Mouse (Mus musculus): ENCODE data around the gene Lgals2. TPM values are rescaled to one million over a fixed set of nuclear protein-coding genes. Genes with fewer than 3 reads are reported as not detected.
A peak's percentile ranks its signal among the peaks of the same experiment; 100 is the strongest.

The Lgals2 gene
- polyA plus RNA-seq, 1 experiment: 1.3 TPM

- TF ChIP-seq MYOG (IDR thresholded peaks at IDR 0.05; ENCODE audit: control insufficient read depth, extremely low read depth, insufficient read length) (no peak), MAX (IDR thresholded peaks at IDR 0.05) (no peak), MYOD1 (IDR thresholded peaks at IDR 0.05; ENCODE audit: control insufficient read depth, insufficient read length, low read depth) (no peak), FOSL1 (IDR thresholded peaks at IDR 0.05; ENCODE audit: insufficient read depth, low read length, poor library complexity, severe bottlenecking) (no peak), CEBPB (IDR thresholded peaks at IDR 0.05; ENCODE audit: low read depth) (no peak), USF1 (IDR thresholded peaks at IDR 0.05; ENCODE audit: low read depth) (no peak), CTCF (IDR thresholded peaks at IDR 0.05; ENCODE audit: control insufficient read depth, insufficient read depth, insufficient read length) (no peak)
- no peaks in the 10 kb centered on the region for H3K27me3 ChIP-seq (ENCODE audit: control insufficient read depth, insufficient read depth, insufficient read length)
- H3K4me3 ChIP-seq (ENCODE audit: insufficient read depth, poor library complexity, severe bottlenecking): no peak overlapping the region
- H3ac ChIP-seq (ENCODE audit: control insufficient read depth, insufficient read length, low read depth): no peak overlapping the region
- no peaks in the 10 kb centered on the region for H3K79me3 ChIP-seq (ENCODE audit: low read depth)
- H3K79me2 ChIP-seq (ENCODE audit: control insufficient read depth, insufficient read depth): no peaks in the 10 kb centered on the region
- H3K36me3 ChIP-seq (ENCODE audit: control insufficient read depth, insufficient read depth): no peaks in the 10 kb centered on the region
These were observed 25.7 kb downstream of the Lgals2 start for GRCm38 (mm10) chr15:78829636-78830035.

DNA sequence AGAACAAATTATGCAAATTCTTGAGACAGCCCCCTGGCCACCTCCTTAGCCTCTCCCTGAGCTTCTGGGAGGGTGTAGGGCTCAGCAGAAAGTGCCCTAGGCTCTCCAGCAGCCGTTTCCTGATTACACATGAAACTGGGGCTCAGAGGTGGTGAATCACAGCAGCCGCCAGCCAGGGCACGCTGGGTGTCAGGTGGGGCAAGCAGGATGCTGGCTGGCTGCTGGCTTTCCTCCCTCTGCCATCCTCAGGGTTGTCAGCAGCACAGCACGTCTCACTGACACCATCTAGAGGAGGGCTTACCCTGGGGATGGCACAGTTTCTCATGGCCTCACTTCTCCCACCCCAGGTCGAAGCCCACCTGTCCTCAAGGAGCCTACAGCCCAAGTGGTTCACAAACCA lies 27.0 kb downstream of the Lgals2 start:
- H3K27me3 ChIP-seq (ENCODE audit: control insufficient read depth, insufficient read depth, insufficient read length): no peaks in the 10 kb centered on the region
- no peak overlapping the region for H3K4me3 ChIP-seq (ENCODE audit: insufficient read depth, poor library complexity, severe bottlenecking)
- H3K36me3 ChIP-seq (ENCODE audit: control insufficient read depth, insufficient read depth): no peaks in the 10 kb centered on the region
- H3K79me3 ChIP-seq (ENCODE audit: low read depth): no peaks in the 10 kb centered on the region
- no peaks in the 10 kb centered on the region for H3K79me2 ChIP-seq (ENCODE audit: control insufficient read depth, insufficient read depth)
- no peak overlapping the region for H3ac ChIP-seq (ENCODE audit: control insufficient read depth, insufficient read length, low read depth)
- TF ChIP-seq CEBPB (IDR thresholded peaks at IDR 0.05; ENCODE audit: low read depth) (no peak), MYOD1 (IDR thresholded peaks at IDR 0.05; ENCODE audit: control insufficient read depth, insufficient read length, low read depth) (no peak), FOSL1 (IDR thresholded peaks at IDR 0.05; ENCODE audit: insufficient read depth, low read length, poor library complexity, severe bottlenecking) (no peak), MYOG (IDR thresholded peaks at IDR 0.05; ENCODE audit: control insufficient read depth, extremely low read depth, insufficient read length) (no peak), CTCF (IDR thresholded peaks at IDR 0.05; ENCODE audit: control insufficient read depth, insufficient read depth, insufficient read length) (peak; percentile 20), USF1 (IDR thresholded peaks at IDR 0.05; ENCODE audit: low read depth) (no peak), MAX (IDR thresholded peaks at IDR 0.05) (peak; percentile 81)

GRCm38 (mm10) chr15:78826213-78827204 lies 28.8 kb downstream of the Lgals2 start:
- no peaks in the 10 kb centered on the region for H3K27me3 ChIP-seq (ENCODE audit: control insufficient read depth, insufficient read depth, insufficient read length)
- no peaks in the 10 kb centered on the region for H3K79me2 ChIP-seq (ENCODE audit: control insufficient read depth, insufficient read depth)
- no peaks in the 10 kb centered on the region for H3K36me3 ChIP-seq (ENCODE audit: control insufficient read depth, insufficient read depth)
- TF ChIP-seq USF1 (IDR thresholded peaks at IDR 0.05; ENCODE audit: low read depth) (no peak), MAX (IDR thresholded peaks at IDR 0.05) (peak; percentile 89), MYOD1 (IDR thresholded peaks at IDR 0.05; ENCODE audit: control insufficient read depth, insufficient read length, low read depth) (no peak), FOSL1 (IDR thresholded peaks at IDR 0.05; ENCODE audit: insufficient read depth, low read length, poor library complexity, severe bottlenecking) (no peak), CTCF (IDR thresholded peaks at IDR 0.05; ENCODE audit: control insufficient read depth, insufficient read depth, insufficient read length) (peak; percentile 89)
- no peaks in the 10 kb centered on the region for H3K79me3 ChIP-seq (ENCODE audit: low read depth)
- H3K4me3 ChIP-seq (ENCODE audit: insufficient read depth, poor library complexity, severe bottlenecking): no peak overlapping the region
- no peak overlapping the region for H3ac ChIP-seq (ENCODE audit: control insufficient read depth, insufficient read length, low read depth)

DNA sequence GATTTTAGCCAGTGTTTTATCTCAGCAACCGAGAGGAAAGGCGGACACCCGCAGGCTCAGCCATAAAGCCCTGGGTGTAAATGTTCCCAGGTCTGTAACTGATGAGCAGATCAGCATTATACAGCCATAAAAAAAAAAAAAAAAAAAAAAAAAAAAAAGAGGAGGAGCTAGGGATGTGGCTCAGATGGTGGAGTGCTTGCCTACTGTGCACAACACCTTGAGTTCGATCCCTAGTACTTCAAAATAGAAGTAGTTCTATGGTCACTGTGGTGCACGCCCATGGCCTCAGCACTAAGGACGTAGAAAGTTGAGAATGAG lies 39.3 kb downstream of the Lgals2 start:
- TF ChIP-seq USF1 (IDR thresholded peaks at IDR 0.05; ENCODE audit: low read depth): no peak
- TF ChIP-seq CTCF (IDR thresholded peaks at IDR 0.05; ENCODE audit: control insufficient read depth, insufficient read depth, insufficient read length): no peak
- no peak for TF ChIP-seq MYOG (IDR thresholded peaks at IDR 0.05; ENCODE audit: control insufficient read depth, extremely low read depth, insufficient read length)
- no peak for TF ChIP-seq MAX (IDR thresholded peaks at IDR 0.05)
- TF ChIP-seq FOSL1 (IDR thresholded peaks at IDR 0.05; ENCODE audit: insufficient read depth, low read length, poor library complexity, severe bottlenecking): no peak
- no peak for TF ChIP-seq MYOD1 (IDR thresholded peaks at IDR 0.05; ENCODE audit: control insufficient read depth, insufficient read length, low read depth)
- no peak for TF ChIP-seq CEBPB (IDR thresholded peaks at IDR 0.05; ENCODE audit: low read depth)
- Histone ChIP-seq H3K36me3 (ENCODE audit: control insufficient read depth, insufficient read depth) (no peaks in the 10 kb centered on the region), H3ac (ENCODE audit: control insufficient read depth, insufficient read length, low read depth) (no peak overlapping the region), H3K79me2 (ENCODE audit: control insufficient read depth, insufficient read depth) (no peaks in the 10 kb centered on the region), H3K27me3 (ENCODE audit: control insufficient read depth, insufficient read depth, insufficient read length) (no peaks in the 10 kb centered on the region), H3K4me3 (ENCODE audit: insufficient read depth, poor library complexity, severe bottlenecking) (no peak overlapping the region), H3K79me3 (ENCODE audit: low read depth) (no peaks in the 10 kb centered on the region)

DNA sequence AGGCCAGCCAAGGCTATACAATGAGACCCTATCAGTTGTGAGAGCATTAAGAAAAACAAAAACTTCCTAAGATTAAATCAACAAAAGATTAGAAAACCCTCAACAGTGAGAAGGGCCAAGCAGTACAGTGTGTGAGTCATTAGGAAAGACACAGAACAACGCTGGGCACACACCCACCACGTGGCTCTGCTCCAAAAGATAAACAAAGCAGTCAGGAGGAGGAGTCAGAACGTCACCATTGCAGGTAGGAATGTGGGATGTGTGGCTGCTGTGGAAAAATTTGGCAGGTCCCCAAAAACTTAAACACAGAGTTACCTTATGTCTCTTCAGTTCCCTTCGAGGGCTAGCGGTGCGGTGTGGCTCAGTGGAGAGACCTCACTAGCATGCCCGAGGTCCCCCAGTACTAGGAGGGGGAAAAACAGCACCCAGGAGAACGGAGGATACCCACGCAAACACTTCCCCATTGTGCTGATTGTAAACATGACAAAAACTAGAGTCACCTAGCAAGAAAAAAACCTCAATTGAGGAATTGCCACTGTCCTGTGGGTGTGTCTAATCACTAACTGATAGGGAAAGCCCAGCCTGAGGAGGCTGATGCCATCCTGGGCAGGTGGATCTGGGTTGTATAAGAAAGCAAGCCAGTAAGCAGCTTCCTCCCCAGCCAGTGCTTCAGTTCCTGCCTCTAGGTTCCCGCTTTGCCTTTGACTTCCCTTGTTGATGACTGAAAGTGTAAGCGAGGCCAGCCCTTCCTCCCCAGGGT lies 39.8 kb downstream of the Lgals2 start:
- no peak for TF ChIP-seq MYOD1 (IDR thresholded peaks at IDR 0.05; ENCODE audit: control insufficient read depth, insufficient read length, low read depth)
- peak; percentile 98 for TF ChIP-seq MAX (IDR thresholded peaks at IDR 0.05)
- peak; percentile 45 for TF ChIP-seq USF1 (IDR thresholded peaks at IDR 0.05; ENCODE audit: low read depth)
- no peak for TF ChIP-seq MYOG (IDR thresholded peaks at IDR 0.05; ENCODE audit: control insufficient read depth, extremely low read depth, insufficient read length)
- Histone ChIP-seq H3K79me2 (ENCODE audit: control insufficient read depth, insufficient read depth) (no peaks in the 10 kb centered on the region), H3ac (ENCODE audit: control insufficient read depth, insufficient read length, low read depth) (no peak overlapping the region), H3K79me3 (ENCODE audit: low read depth) (no peaks in the 10 kb centered on the region), H3K36me3 (ENCODE audit: control insufficient read depth, insufficient read depth) (no peaks in the 10 kb centered on the region), H3K27me3 (ENCODE audit: control insufficient read depth, insufficient read depth, insufficient read length) (no peaks in the 10 kb centered on the region), H3K4me3 (ENCODE audit: insufficient read depth, poor library complexity, severe bottlenecking) (no peak overlapping the region)
